8 mouse cellular contexts compared by ENCODE assay signal in genomic region chr6:95058017-95058416, GRCm38 (mm10). TPM values are rescaled to one million over a fixed set of nuclear protein-coding genes. Genes with fewer than 3 reads are reported as not detected.
DNase-seq lines count a peak whose midpoint lies in the region; TF ChIP-seq lines count a peak whose summit lies in the region.
"Had no signal": no experiment of that assay in that cellular context is flagged by ENCODE, and none has a peak within 500 bp of the region (broad histone marks: within the 10 kb centered on the region; RNA-seq: fewer than 3 reads in every experiment).

No protein-coding gene starts in this region.

- no peaks in the 10 kb centered on the region for H3K27me3 ChIP-seq in E14TG2a.4 (ENCODE audit: insufficient read depth, low read length)
- H3K27me3 ChIP-seq: lung, embryonic 15.5 days had no signal

- peak; percentile 47 for TF ChIP-seq CTCF in E14TG2a.4 (conservative IDR thresholded peaks at IDR 0.05; ENCODE audit: low read length)

- H3K4me3 ChIP-seq in E14TG2a.4 (replicated peaks; ENCODE audit: low read length) = no peak overlapping the region
- H3K4me3 ChIP-seq: lung, embryonic 15.5 days had no signal

- no peaks in the 10 kb centered on the region for H3K36me3 ChIP-seq in E14TG2a.4 (ENCODE audit: insufficient read depth, low read length)
- H3K36me3 ChIP-seq: lung, embryonic 15.5 days had no signal

- H3K4me1 ChIP-seq in E14TG2a.4 (replicated peaks; ENCODE audit: low read depth, low read length) = no peaks in the 10 kb centered on the region
- H3K4me1 ChIP-seq: lung, embryonic 15.5 days had no signal

- 46% methylated on average over 4 of the region's 4 CpGs for WGBS in large intestine, adult 2 months

- peaks cover 19% of the 10 kb centered on the region for H3K9me3 ChIP-seq in E14TG2a.4 (ENCODE audit: low read length)
- H3K9me3 ChIP-seq: lung, embryonic 15.5 days had no signal

- peak; percentile 25 for DNase-seq in kidney, postnatal 14 days
- DNase-seq in kidney, postnatal 10 days = no peak
- DNase-seq in ZHBTc4 (ENCODE audit: low read depth, low spot score) = peak; percentile 61
- DNase-seq in large intestine, adult 2 months (ENCODE audit: low read depth, low spot score) = peak; percentile 10
- peak; percentile 28 for DNase-seq in telencephalon, adult 2 months (ENCODE audit: low read depth, low spot score)
- no peak for DNase-seq in adrenal gland, adult 18-20 months (ENCODE audit: low spot score in 2 of 2)

RNA-seq across cellular contexts. Expression of gene Kbtbd8, which starts 59.0 kb away (rescaled TPM):
- 0.88 and 0.92 TPM in 2 replicates for polyA plus RNA-seq in large intestine, adult 2 months (2012; rRNA removed)
- total RNA-seq in adrenal gland, adult 18-20 months (2021) = 1 to 10 TPM; 4.4 to 5.5 TPM

Comparison
In these comparisons a context has a peak if more than half of its experiments do, and no peak if none do; other contexts are left out.
1. DNase-seq: peak in kidney, postnatal 14 days (single experiment), ZHBTc4 (single experiment), large intestine, adult 2 months (single experiment) and telencephalon, adult 2 months (single experiment); none in kidney, postnatal 10 days (single experiment) and adrenal gland, adult 18-20 months (0 of 2).